Mouse (Mus musculus): Measurements from ENCODE around the gene Fam71a.

DNA sequence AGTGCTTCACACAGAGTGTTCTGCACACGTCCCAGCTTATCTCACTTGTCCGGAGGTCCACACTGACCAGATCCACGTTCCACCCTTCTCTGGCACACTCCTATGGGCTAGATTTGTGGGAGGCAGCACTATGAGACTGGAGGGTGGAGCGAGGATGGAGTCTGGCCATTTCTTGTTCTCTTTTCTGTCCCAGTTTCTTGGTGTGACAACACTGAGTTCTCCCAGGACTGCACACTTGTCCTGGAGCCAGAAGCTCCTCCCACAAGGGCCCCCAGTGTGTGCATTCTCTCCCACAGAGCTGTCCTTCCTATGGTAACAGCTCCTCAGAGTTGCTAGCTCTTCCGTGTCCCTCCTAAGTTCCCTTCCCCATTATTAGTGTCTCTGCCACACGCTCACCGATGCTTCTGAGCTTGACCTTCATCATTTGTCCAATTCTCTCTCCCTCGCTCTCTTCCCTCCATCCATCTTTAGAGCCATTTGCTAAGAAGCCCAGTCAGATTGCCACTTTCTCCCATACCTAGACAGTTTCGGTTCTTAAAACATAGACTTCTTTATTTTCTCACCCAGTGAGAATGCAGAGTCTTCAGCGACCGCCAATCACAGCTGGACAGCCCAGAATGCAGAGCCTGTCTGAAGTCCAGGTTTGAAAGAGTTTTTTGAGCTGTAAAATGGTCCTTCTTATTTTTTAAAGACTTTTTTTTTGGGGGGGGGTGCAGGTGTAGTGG is 48.9 kb downstream of the Fam71a start:
- TF ChIP-seq GATA1 (IDR thresholded peaks at IDR 0.05; ENCODE audit: low read length) = no peak
- no peak for TF ChIP-seq TAL1 (IDR thresholded peaks at IDR 0.05; ENCODE audit: low read length)
